Mouse (Mus musculus) heart, embryonic 16.5 days (tissue): Measurements from ENCODE around the gene Brd3. TPM values are rescaled to one million over a fixed set of nuclear protein-coding genes. Genes with fewer than 3 reads are reported as not detected.

Source experiments
- ATAC-seq: fragments of 200-750 bp; cut with Nextera tagmentation; replicated peaks from 2 replicates; pipeline ENCODE4 v1.8.0; 2017; ENCODE audit warnings: moderate number of reproducible peaks; ENCODE audit not compliant: insufficient read depth, low FRiP score; ENCODE audit errors: extremely low read depth
- H3K27ac ChIP-seq: fragments of 300-500 bp; sonication (generic); 2 replicates; pipeline ENCODE4 v1.5.1; 2014; ENCODE audit warnings: mild to moderate bottlenecking, low read length, control low read depth, moderate library complexity
- H3K27me3 ChIP-seq: fragments of 300-500 bp; sonication (generic); 2 replicates; pipeline ENCODE4 v1.6.1; 2014; ENCODE audit warnings: low read length, mixed read lengths; ENCODE audit not compliant: control insufficient read depth, insufficient read depth
- H3K36me3 ChIP-seq: fragments of 300-500 bp; sonication (generic); 2 replicates; pipeline ENCODE4 v1.6.1; 2014; ENCODE audit not compliant: control insufficient read depth, insufficient read depth
- H3K4me1 ChIP-seq: fragments of 300-500 bp; sonication (generic); 2 replicates; pipeline ENCODE4 v1.6.1; 2014; ENCODE audit warnings: low read length, mixed read lengths; ENCODE audit not compliant: control insufficient read depth, insufficient read depth
- H3K4me2 ChIP-seq: fragments of 300-500 bp; sonication (generic); 2 replicates; pipeline ENCODE4 v1.6.1; 2014; ENCODE audit warnings: low read depth, mild to moderate bottlenecking, control low read depth, low read length
- H3K4me3 ChIP-seq: fragments of 300-500 bp; sonication (generic); 2 replicates; pipeline ENCODE4 v1.5.1; 2014; ENCODE audit warnings: mild to moderate bottlenecking, control low read depth, low read length
- H3K9ac ChIP-seq: fragments of 300-500 bp; sonication (generic); 2 replicates; pipeline ENCODE4 v1.6.1; 2014; ENCODE audit warnings: low read length, control low read depth
- H3K9me3 ChIP-seq: fragments of 300-500 bp; sonication (generic); replicated peaks from 2 replicates; pipeline ENCODE4 v1.6.1; 2016; ENCODE audit warnings: low read length; ENCODE audit not compliant: control insufficient read depth
- WGBS: fragments of 180-500 bp; shearing (Covaris S2); extraction: QIAGEN DNeasy Blood & Tissue Kit; methylation state at CpG from one replicate; pipeline ENCODE4 v1.1.7; 2014; 5-methylcytosine and 5-hydroxymethylcytosine counted together
- polyA plus RNA-seq: library from polyadenylated mRNA; unstranded; fragments of >200 nt; fragmentation: Nextera tagmentation; extraction: Ambion mirVana; gene quantifications from 2 replicates; pipeline ENCODE4 v1.2.1, GENCODE M21; 2015

The Brd3 gene
- polyA plus RNA-seq, 1 experiment from 2014 or later, result 61.0 TPM

DNA sequence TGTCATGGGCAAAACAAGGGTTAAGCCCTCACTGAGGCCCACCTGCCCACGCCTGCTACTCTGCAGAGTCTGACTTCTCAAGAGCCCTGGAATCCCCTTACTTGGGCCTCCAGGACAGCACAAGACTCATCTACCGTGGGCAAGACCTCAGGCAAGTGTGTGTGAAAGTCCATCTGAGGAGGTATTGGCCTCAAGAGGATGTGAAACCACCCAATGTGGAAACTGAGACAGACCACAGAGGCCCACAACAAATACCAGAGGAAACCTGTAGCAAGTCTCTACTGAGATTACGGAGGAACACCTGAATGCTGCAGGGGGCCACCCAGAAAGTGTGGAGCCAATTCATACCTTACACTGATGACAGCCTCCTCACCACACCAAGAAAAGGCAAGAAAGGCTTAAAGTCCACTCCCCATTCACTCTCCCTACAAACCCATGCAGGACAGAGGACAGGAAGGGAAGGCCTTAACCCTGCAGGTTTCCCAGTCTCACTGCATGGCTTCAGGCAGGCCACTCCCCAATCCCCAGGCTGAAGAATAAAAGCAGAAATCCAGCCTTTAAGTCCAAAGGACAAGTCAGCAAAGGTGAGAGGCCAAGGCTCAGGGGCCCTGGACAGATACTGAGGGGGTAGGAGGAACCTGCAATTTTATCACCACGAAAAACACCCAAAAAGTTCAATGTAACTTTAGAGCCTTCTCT lies 38.0 kb downstream of the Brd3 start:
- ATAC-seq, result no peak
- no peak overlapping the region for H3K4me3 ChIP-seq
- no peak overlapping the region for H3K9ac ChIP-seq
- WGBS, result 62% methylated on average over 4 of the region's 4 CpGs
- H3K4me1 ChIP-seq, result peaks cover 54% of the 10 kb centered on the region
- no peak overlapping the region for H3K4me2 ChIP-seq
- no peaks in the 10 kb centered on the region for H3K27me3 ChIP-seq
- H3K27ac ChIP-seq, result no peak overlapping the region
- no peaks in the 10 kb centered on the region for H3K9me3 ChIP-seq
- H3K36me3 ChIP-seq, result peaks cover 2% of the 10 kb centered on the region; the same call in 1 of the 2 replicates

DNA sequence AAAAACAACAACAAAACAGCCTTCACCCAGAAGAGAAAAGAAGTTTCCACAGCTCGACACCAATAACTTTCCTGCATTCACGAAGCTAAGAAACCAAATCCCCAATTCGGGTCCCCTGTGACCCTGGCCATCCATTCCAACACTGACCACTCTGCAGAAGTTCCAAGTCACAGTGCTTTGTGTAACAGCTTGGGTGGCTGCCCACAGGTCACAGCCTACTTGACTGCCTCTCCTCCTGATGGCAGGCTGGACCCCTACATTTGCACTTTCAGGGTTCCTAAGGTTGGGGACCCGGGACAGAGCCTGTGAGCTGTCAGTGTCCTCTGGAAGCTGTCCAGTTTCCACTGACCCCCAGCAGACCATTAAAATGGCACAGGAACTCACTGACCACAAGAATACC lies 44.6 kb downstream of the Brd3 start:
- H3K27me3 ChIP-seq, result no peaks in the 10 kb centered on the region
- no peaks in the 10 kb centered on the region for H3K9me3 ChIP-seq
- no peak overlapping the region for H3K27ac ChIP-seq
- no peak overlapping the region for H3K4me2 ChIP-seq
- ATAC-seq, result no peak
- no peak overlapping the region for H3K9ac ChIP-seq
- WGBS, result 89% methylated on average over 4 of the region's 4 CpGs
- peaks cover 51% of the 10 kb centered on the region for H3K36me3 ChIP-seq
- H3K4me3 ChIP-seq, result no peak overlapping the region
- no peaks in the 10 kb centered on the region; the same call in 1 of the 2 replicates for H3K4me1 ChIP-seq

DNA sequence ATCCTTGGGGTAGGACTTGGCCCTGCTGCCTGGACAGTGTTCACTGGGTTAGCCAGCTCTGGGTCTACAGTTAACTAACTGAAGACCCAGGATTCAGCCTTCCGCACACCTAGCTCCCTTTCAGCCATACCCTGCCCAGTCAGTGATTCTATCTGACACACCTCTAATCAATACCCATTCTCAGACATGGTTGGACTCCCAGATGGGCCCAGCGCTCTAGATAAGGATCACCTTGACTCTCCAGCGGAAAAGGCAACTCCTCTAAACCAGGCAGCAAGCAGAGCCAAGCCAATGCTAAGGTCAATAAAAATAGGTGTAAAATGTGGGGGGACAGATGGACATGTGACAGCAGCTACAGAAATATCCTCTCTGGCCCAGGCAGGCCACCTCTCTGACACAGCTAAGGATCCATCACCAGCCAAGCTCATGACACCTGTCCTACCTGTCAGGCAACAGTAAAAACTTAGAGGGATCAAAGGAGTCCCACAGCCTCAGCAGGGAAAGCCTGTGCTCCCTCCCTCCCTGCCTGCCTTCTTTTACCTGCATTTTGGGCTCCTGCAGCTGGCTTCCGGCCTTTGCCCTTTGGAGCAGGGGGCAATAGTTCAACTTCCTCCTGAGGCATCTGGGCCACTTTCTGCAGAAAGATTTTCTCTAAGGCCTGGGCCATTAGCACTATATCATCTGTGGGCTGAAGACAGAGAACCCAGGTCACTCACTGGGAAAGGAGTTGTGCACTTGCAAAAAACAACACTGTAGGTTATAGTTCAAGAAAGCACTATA lies 45.4 kb downstream of the Brd3 start:
- 91% methylated on average over 4 of the region's 4 CpGs for WGBS
- Histone ChIP-seq H3K4me1 (no peaks in the 10 kb centered on the region), H3K4me2 (no peak overlapping the region), H3K9ac (no peak overlapping the region), H3K36me3 (peaks cover 58% of the 10 kb centered on the region), H3K4me3 (no peak overlapping the region), H3K27ac (no peak overlapping the region), H3K9me3 (no peaks in the 10 kb centered on the region), H3K27me3 (no peaks in the 10 kb centered on the region)
- ATAC-seq, result no peak

DNA sequence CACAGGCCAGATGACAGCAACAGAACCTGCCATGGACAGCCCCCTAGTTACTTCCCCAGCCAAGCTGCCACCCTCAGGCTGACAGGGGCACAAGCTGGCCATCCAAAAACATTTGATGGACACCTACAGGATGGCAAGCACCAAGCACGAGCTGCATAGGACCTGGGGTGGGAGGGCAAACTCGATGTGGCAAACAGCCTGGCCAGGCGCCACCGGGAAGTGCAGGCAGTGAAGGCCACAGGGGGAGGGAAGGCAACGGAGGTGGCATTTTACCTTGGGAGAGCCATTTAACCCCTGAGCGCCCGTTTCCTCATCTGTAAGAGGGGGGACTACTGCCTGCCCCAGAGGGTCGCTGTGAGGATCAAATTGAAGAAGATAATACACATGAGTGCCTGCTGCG lies 46.8 kb downstream of the Brd3 start:
- Histone ChIP-seq H3K4me1 (no peaks in the 10 kb centered on the region), H3K36me3 (peaks cover 66% of the 10 kb centered on the region), H3K27ac (no peak overlapping the region), H3K4me3 (no peak overlapping the region), H3K27me3 (no peaks in the 10 kb centered on the region), H3K4me2 (no peak overlapping the region), H3K9ac (no peak overlapping the region), H3K9me3 (no peaks in the 10 kb centered on the region)
- WGBS, result 60% methylated on average over 9 of the region's 9 CpGs
- ATAC-seq, result no peak

DNA sequence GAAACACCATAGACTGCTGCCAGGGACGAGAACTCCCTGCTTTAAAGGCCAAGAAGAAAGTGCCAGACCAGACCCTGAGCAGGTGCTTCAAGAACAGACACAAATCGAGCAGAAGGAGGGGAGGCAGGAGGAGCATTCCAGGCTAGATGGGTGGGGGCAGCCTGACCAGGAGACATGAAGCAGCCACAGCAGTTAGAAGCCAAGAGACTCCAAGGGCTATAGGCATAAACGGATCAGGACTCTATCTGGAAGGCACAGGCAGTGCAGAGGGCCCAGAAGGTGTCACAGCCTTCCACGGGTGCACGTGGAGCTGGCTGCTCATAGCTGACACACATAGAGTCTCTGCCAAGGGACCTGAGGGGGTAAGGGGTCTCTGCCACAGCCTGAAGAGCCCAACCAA lies 47.3 kb downstream of the Brd3 start:
- H3K4me1 ChIP-seq, result no peaks in the 10 kb centered on the region
- WGBS, result 82% methylated on average over 5 of the region's 5 CpGs

DNA sequence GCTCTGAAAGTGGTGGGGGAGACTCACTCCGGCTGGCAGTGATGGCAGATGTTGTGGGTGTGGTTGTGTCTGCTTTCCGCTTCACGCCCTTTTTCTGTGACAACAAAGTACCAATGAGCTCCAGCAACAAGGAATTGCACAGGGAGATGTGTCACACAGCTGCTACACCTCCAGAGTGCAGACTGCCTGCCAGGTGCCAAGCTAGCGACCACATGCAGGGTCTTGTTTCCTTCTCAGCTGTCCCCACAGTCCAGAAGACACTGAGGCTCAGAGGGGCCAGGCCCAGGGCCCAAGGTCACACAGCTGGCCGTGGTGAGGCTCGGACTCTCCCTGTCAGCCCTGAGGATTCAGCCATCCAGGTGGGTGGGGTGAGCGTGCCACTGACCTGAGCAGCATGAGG lies 47.7 kb downstream of the Brd3 start:
- WGBS, result 79% methylated on average over 7 of the region's 7 CpGs
- Histone ChIP-seq H3K9ac (no peak overlapping the region), H3K4me2 (no peak overlapping the region), H3K36me3 (peaks cover 67% of the 10 kb centered on the region), H3K27me3 (no peaks in the 10 kb centered on the region), H3K9me3 (no peaks in the 10 kb centered on the region), H3K27ac (no peak overlapping the region), H3K4me3 (no peak overlapping the region), H3K4me1 (no peaks in the 10 kb centered on the region)
- no peak for ATAC-seq

More for the DNA sequence above, 47.3 kb downstream of the Brd3 start:
- peaks cover 67% of the 10 kb centered on the region for H3K36me3 ChIP-seq
- no peak for ATAC-seq
- no peaks in the 10 kb centered on the region for H3K27me3 ChIP-seq
- H3K4me2 ChIP-seq, result no peak overlapping the region
- no peak overlapping the region for H3K9ac ChIP-seq
- H3K4me3 ChIP-seq, result no peak overlapping the region
- H3K27ac ChIP-seq, result no peak overlapping the region
- H3K9me3 ChIP-seq, result no peaks in the 10 kb centered on the region

DNA sequence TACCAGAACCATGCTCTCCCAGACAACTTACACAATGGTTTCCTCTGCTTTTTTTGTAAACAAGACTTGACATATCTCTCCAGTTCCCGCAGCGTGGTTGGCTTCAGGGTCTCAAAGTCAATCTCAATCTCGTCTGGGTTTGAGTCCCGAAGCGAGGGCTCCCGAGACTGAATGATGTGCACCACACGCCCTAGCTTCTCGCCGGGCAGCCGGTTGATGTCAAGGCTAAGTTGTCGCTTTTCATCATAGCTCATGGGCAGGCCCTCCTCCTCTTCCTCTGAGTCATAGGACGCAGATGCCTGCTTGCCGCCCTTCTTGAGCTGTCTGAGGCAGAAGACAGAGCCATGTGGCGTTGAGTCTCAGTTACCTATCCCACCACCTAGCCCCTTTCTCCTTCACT lies 57.2 kb downstream of the Brd3 start:
- Histone ChIP-seq H3K4me3 (no peak overlapping the region), H3K4me1 (no peaks in the 10 kb centered on the region), H3K36me3 (peaks cover 64% of the 10 kb centered on the region), H3K9ac (no peak overlapping the region), H3K9me3 (no peaks in the 10 kb centered on the region), H3K27me3 (no peaks in the 10 kb centered on the region), H3K27ac (no peak overlapping the region), H3K4me2 (no peak overlapping the region)
- 75% methylated on average over 14 of the region's 14 CpGs for WGBS
- ATAC-seq, result no peak

DNA sequence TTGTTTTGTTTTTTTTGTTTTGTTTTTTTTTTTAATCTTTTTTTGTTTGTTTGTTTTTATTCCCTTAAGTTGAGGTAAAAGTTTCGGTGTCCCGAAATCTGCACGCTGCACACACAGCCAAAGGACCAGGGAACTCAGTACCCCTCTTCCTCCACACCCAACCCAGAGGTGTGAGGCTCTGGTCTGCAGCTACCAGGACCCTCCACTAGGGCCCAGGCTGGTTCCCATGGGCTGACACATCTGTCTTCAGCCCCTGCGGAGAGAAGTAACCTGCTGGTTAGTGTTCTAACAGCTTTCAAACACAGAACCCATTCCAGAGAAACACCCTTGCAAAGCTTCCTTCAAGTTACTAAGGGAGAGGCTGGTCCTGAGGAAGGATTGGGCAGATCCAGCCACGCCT lies 59.7 kb downstream of the Brd3 start:
- H3K4me2 ChIP-seq, result no peak overlapping the region
- H3K9me3 ChIP-seq, result no peaks in the 10 kb centered on the region
- H3K36me3 ChIP-seq, result peaks cover 47% of the 10 kb centered on the region
- H3K9ac ChIP-seq, result no peak overlapping the region
- H3K4me3 ChIP-seq, result no peak overlapping the region
- H3K27ac ChIP-seq, result no peak overlapping the region
- ATAC-seq, result no peak
- H3K4me1 ChIP-seq, result peaks cover 2% of the 10 kb centered on the region; the same call in 1 of the 2 replicates
- 88% methylated on average over 5 of the region's 5 CpGs for WGBS
- no peaks in the 10 kb centered on the region for H3K27me3 ChIP-seq

DNA sequence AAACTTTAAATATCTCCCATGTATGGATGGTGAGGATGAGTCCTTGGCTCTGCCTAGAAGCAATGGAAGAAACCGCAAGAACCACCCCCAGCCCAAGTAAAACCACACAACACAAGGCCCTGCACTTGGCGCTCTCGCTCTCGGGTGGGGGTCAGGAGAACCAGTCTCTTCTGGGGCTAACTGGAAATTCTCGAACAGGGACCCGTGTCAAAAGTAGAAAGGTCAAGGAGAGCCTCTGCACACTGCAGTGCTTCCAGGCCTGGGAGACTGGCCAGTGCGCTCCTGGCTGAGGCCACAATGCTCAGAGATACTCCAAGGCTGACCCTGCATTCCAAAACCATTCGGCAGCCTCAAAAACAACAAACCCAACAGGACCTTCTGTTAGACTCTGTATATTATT lies 60.6 kb downstream of the Brd3 start:
- no peak for ATAC-seq
- H3K27me3 ChIP-seq, result no peaks in the 10 kb centered on the region
- H3K9ac ChIP-seq, result no peak overlapping the region
- no peak overlapping the region for H3K4me2 ChIP-seq
- H3K4me1 ChIP-seq, result peaks cover 5% of the 10 kb centered on the region
- H3K4me3 ChIP-seq, result no peak overlapping the region
- H3K27ac ChIP-seq, result no peak overlapping the region
- WGBS, result 89% methylated on average over 8 of the region's 8 CpGs
- H3K36me3 ChIP-seq, result peaks cover 41% of the 10 kb centered on the region
- no peaks in the 10 kb centered on the region for H3K9me3 ChIP-seq
